Mouse (Mus musculus): ENCODE measurements at regions not wholly inside any gene's neighbourhood (a gene's known extent, or its start where the extent isn't known, plus 50 kb on each side); places are given as distances from the start of the nearest gene placed in this dataset.

DNA sequence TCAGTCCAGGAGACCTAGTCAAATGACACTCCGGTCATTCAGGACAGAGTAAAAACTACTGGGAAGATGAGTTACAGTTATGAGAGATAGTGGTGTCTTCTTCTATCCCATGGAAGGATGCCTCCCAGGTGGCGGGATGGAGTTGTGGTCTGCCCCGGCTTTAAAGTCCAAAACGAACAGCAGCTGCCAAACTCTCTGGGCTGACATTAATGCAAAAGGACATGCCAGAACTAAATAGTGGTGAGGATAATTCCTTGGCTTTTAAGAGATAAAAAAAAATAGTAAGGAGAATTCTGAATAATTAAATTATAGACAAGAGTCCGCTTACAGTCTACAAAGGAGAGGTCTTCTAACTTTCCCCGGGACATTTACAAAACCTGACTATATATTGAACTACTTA, 78.2 kb downstream of the Ackr3 start:
- WGBS, result 91% methylated on average over 6 of the region's 6 CpGs
- no peaks in the 10 kb centered on the region for H3K36me3 ChIP-seq (ENCODE audit: control insufficient read depth, insufficient read depth, low read length)
- TF ChIP-seq POLR2A (IDR thresholded peaks at IDR 0.05; ENCODE audit: low read depth, low read length) (no peak), CTCF (IDR thresholded peaks at IDR 0.05; ENCODE audit: extremely low read depth, insufficient read length, insufficient replicate concordance, low read depth, low read length) (no peak)
- 0 out of 2 replicates have a peak, but pooled peaks cover 4% of the 10 kb centered on the region for H3K4me1 ChIP-seq (ENCODE audit: control insufficient read depth, insufficient read depth, insufficient read length, low read length)
- H3K27me3 ChIP-seq (ENCODE audit: control insufficient read depth, insufficient read depth, low read length), result no peaks in the 10 kb centered on the region
- H3K27ac ChIP-seq (ENCODE audit: insufficient read depth, low read depth, low read length), result no peak overlapping the region
- no peak overlapping the region for H3K4me3 ChIP-seq (ENCODE audit: low read depth, low read length)

DNA sequence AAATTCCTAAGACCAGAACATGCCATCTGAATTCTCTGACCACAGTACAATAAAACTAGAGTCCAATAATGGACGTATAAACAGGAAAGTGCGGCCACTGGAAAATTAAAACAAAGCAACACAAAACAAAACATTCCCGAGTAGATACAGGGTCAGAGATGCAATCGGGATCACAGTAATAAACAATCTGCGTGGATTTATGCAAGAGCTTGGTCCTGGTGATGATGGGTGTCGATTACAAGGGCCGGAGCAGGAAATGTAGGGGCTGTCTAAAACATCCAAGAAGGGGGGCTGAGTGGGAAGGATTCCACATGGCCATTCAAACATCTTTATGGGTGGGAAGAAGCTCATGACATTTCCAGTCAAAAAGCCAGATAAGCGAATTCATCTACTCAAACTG, 78.6 kb downstream of the Ackr3 start:
- H3K36me3 ChIP-seq (ENCODE audit: control insufficient read depth, insufficient read depth, low read length), result no peaks in the 10 kb centered on the region
- H3K4me3 ChIP-seq (ENCODE audit: low read depth, low read length), result no peak overlapping the region
- TF ChIP-seq CTCF (IDR thresholded peaks at IDR 0.05; ENCODE audit: extremely low read depth, insufficient read length, insufficient replicate concordance, low read depth, low read length) (no peak), POLR2A (IDR thresholded peaks at IDR 0.05; ENCODE audit: low read depth, low read length) (no peak)
- WGBS, result 82% methylated on average over 8 of the region's 8 CpGs
- no peak overlapping the region for H3K27ac ChIP-seq (ENCODE audit: insufficient read depth, low read depth, low read length)
- no peaks in the 10 kb centered on the region for H3K27me3 ChIP-seq (ENCODE audit: control insufficient read depth, insufficient read depth, low read length)
- H3K4me1 ChIP-seq (ENCODE audit: control insufficient read depth, insufficient read depth, insufficient read length, low read length), result peaks cover 4% of the 10 kb centered on the region; the same call in 1 of the 2 replicates

DNA sequence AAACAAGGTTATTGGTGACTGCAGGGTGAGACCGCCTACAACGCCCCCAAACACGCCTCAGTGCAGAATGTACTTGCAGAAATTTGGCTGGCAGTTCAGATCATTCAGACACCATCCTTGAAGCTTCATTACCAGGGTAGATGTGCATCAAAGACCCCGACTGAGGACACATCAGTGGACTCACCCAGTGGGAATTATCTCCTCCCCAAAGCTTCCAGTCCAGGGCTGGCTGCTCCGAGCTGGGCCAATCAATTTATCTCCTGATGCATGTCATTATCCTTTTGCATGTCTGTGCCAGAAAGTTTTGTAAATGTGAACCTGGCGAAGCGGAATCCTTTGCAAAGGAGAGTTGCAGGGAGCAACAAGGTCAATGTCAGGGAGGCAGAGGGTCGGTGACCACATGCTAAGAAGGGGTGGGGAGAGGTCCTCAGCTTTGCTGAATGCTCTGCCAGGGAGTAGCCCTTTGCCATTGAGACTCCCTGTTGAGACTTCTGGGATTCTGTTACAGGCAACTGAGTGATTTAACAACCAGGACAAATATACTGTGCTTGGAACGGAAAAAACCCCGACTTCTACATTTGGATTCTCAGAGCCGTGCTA, 79.5 kb downstream of the Ackr3 start:
- Histone ChIP-seq H3K27me3 (ENCODE audit: control insufficient read depth, insufficient read depth, low read length) (no peaks in the 10 kb centered on the region), H3K4me1 (ENCODE audit: control insufficient read depth, insufficient read depth, insufficient read length, low read length) (peaks cover 4% of the 10 kb centered on the region; the same call in 1 of the 2 replicates), H3K4me3 (ENCODE audit: low read depth, low read length) (no peak overlapping the region), H3K36me3 (ENCODE audit: control insufficient read depth, insufficient read depth, low read length) (no peaks in the 10 kb centered on the region), H3K27ac (ENCODE audit: insufficient read depth, low read depth, low read length) (no peak overlapping the region)
- WGBS, result 63% methylated on average over 11 of the region's 11 CpGs
- TF ChIP-seq POLR2A (IDR thresholded peaks at IDR 0.05; ENCODE audit: low read depth, low read length) (no peak), CTCF (IDR thresholded peaks at IDR 0.05; ENCODE audit: extremely low read depth, insufficient read length, insufficient replicate concordance, low read depth, low read length) (no peak)

DNA sequence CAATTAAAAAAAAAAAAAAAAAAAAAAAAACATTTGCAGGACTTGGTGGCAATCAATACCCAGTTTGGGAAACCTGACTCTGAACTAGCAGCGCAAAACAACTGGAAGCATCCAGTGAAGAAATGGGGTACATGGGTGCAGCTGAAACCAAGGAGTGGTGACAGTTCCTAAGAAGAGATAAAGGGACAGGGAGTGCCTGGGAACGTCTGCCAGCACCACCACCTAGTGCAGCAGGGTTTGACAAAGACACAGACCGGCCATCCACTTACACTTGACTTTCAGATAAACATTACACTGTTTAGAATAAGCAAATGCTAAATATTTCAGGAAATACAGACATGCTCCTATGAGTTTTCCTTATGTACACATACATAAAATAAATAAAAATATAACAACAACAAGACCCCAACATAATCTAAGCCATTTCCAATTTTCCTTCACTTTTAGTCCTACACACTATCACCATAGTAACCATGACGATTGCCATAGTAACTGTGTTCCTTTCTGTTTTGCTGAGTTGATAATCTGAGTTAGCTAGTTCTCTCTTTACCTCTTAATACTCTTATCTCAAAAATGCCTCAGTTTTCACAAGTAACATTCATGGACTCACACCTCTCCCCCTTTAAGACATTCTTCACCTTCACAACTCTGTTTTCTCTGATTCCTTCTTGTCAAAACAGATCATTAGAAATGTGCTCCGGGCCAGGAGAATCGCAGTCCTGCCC, 80.3 kb downstream of the Ackr3 start:
- Histone ChIP-seq H3K27me3 (ENCODE audit: control insufficient read depth, insufficient read depth, low read length) (no peaks in the 10 kb centered on the region), H3K36me3 (ENCODE audit: control insufficient read depth, insufficient read depth, low read length) (no peaks in the 10 kb centered on the region), H3K4me3 (ENCODE audit: low read depth, low read length) (no peak overlapping the region), H3K27ac (ENCODE audit: insufficient read depth, low read depth, low read length) (no peak overlapping the region), H3K4me1 (ENCODE audit: control insufficient read depth, insufficient read depth, insufficient read length, low read length) (peaks cover 6% of the 10 kb centered on the region)
- WGBS, result 63% methylated on average over 6 of the region's 6 CpGs
- TF ChIP-seq CTCF (IDR thresholded peaks at IDR 0.05; ENCODE audit: extremely low read depth, insufficient read length, insufficient replicate concordance, low read depth, low read length) (no peak), POLR2A (IDR thresholded peaks at IDR 0.05; ENCODE audit: low read depth, low read length) (no peak)

DNA sequence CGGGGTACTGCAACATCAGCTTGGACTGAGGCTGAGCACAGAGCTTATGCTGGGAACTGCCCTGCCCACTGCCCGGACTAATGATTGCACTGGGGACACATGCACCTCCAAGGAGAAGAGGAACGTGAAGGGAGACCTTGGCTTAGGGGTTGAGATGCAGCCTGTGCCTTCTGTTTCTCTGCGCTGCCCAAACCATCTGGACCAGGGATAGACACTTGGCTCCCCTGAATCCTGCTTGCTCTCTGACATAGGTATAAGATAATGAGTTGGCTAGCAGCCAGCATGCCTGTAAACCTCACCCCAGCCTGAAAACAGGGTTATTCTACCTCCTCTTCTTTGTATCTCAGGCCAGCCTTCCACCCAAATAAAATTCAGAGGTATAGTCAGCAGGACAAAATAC, 81.5 kb downstream of the Ackr3 start:
- Histone ChIP-seq H3K27me3 (ENCODE audit: control insufficient read depth, insufficient read depth, low read length) (no peaks in the 10 kb centered on the region), H3K27ac (ENCODE audit: insufficient read depth, low read depth, low read length) (no peak overlapping the region), H3K4me1 (ENCODE audit: control insufficient read depth, insufficient read depth, insufficient read length, low read length) (peaks cover 2% of the 10 kb centered on the region), H3K36me3 (ENCODE audit: control insufficient read depth, insufficient read depth, low read length) (no peaks in the 10 kb centered on the region), H3K4me3 (ENCODE audit: low read depth, low read length) (no peak overlapping the region)
- 44% methylated on average over 4 of the region's 4 CpGs for WGBS
- no peak for TF ChIP-seq POLR2A (IDR thresholded peaks at IDR 0.05; ENCODE audit: low read depth, low read length)
- no peak for TF ChIP-seq CTCF (IDR thresholded peaks at IDR 0.05; ENCODE audit: extremely low read depth, insufficient read length, insufficient replicate concordance, low read depth, low read length)

DNA sequence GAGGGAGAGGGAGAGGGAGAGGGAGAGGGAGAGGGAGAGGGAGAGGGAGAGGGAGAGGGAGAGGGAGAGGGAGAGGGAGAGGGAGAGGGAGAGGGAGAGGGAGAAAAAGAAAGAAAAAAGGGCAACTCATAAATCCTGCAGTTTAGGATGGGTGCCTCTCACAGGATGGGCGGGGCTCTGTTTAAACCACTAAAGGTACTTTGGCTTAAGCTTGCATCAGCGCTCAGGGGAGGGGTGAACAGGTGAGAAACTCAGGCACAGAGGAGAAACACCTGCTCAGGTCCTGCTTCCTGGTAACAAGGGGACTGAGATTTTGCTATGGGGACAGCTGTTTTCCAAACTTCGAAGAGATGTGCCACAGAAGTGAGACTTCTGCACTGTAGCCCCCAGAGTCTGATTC, 83.5 kb downstream of the Ackr3 start:
- Histone ChIP-seq H3K36me3 (ENCODE audit: control insufficient read depth, insufficient read depth, low read length) (no peaks in the 10 kb centered on the region), H3K4me1 (ENCODE audit: control insufficient read depth, insufficient read depth, insufficient read length, low read length) (peaks cover 2% of the 10 kb centered on the region), H3K27me3 (ENCODE audit: control insufficient read depth, insufficient read depth, low read length) (no peaks in the 10 kb centered on the region), H3K27ac (ENCODE audit: insufficient read depth, low read depth, low read length) (no peak overlapping the region), H3K4me3 (ENCODE audit: low read depth, low read length) (no peak overlapping the region)
- TF ChIP-seq CTCF (IDR thresholded peaks at IDR 0.05; ENCODE audit: extremely low read depth, insufficient read length, insufficient replicate concordance, low read depth, low read length), result no peak
- no peak for TF ChIP-seq POLR2A (IDR thresholded peaks at IDR 0.05; ENCODE audit: low read depth, low read length)
- WGBS, result 24% methylated on average over 3 of the region's 3 CpGs

DNA sequence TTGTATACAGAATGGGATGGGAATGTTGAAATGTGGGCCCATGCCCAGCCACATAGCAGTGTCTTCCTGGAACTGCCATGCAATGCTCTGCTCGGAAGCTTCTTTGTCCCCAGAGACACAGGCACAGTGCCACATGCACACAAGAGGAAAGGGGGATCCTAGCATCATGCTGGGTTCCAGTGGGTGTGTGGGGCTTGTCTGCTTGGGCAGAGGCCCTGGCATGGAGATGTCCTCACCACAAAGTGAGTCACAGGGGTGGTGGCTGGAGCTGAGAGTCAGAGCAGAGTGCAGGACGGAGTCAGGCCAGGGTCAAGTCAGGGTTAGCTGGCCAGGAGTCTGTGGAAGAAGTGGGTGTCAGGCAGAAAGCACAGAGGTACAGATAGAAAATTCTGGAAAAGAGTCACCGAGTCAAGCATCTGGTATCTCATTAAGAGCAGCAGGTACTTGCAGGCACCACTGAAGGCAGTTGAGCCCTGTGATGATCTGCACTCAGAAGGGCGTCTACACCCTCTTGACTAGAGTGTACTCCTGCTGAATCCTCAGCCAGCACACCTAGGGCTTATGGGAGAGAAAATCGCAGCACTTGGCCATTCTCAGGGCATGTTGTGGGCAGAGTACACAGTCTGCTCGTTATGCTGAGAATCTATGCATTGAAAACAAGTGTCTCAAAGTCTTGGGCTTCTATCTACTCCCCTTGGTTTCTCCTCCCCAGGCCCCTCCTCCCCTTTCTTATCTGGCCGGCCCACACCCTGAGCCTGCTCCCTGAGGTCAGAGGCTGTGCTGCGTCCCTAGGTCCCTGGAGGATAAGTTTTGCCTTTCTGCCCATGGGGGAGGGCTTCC, 85.3 kb downstream of the Ackr3 start:
- no peak overlapping the region for H3K4me3 ChIP-seq (ENCODE audit: low read depth, low read length)
- no peak for TF ChIP-seq CTCF (IDR thresholded peaks at IDR 0.05; ENCODE audit: extremely low read depth, insufficient read length, insufficient replicate concordance, low read depth, low read length)
- no peak for TF ChIP-seq POLR2A (IDR thresholded peaks at IDR 0.05; ENCODE audit: low read depth, low read length)
- no peak overlapping the region for H3K27ac ChIP-seq (ENCODE audit: insufficient read depth, low read depth, low read length)
- peaks cover 2% of the 10 kb centered on the region for H3K4me1 ChIP-seq (ENCODE audit: control insufficient read depth, insufficient read depth, insufficient read length, low read length)
- no peaks in the 10 kb centered on the region for H3K27me3 ChIP-seq (ENCODE audit: control insufficient read depth, insufficient read depth, low read length)
- no peaks in the 10 kb centered on the region for H3K36me3 ChIP-seq (ENCODE audit: control insufficient read depth, insufficient read depth, low read length)
- WGBS, result 47% methylated on average over 8 of the region's 8 CpGs

Data from small intestine, adult 2 months (tissue).